Mouse (Mus musculus) forebrain, embryonic 11.5 days (tissue): Measurements from ENCODE around the gene Armc7. TPM values are rescaled to one million over a fixed set of nuclear protein-coding genes. Genes with fewer than 3 reads are reported as not detected.

Experiments used
- ATAC-seq: fragments of 200-750 bp; cut with Nextera tagmentation; replicated peaks from 2 replicates; pipeline ENCODE4 v1.8.0; 2017; ENCODE audit warnings: moderate TSS enrichment; ENCODE audit not compliant: low FRiP score
- DNase-seq: peaks from one replicate; pipeline ENCODE4 v3.0.0-alpha.2; 2017; ENCODE audit warnings: low spot score
- H3K27ac ChIP-seq: fragments of 300-500 bp; sonication (generic); 2 replicates; pipeline ENCODE4 v1.5.1; 2014; ENCODE audit warnings: low read depth, low read length
- H3K27me3 ChIP-seq: fragments of 300-500 bp; sonication (generic); 2 replicates; pipeline ENCODE4 v1.6.1; 2014; ENCODE audit warnings: mild to moderate bottlenecking, low read length, mixed read lengths; ENCODE audit not compliant: control insufficient read depth, insufficient read depth
- H3K36me3 ChIP-seq: fragments of 300-500 bp; sonication (generic); 2 replicates; pipeline ENCODE4 v1.6.1; 2014; ENCODE audit warnings: mild to moderate bottlenecking, low read length, moderate library complexity, mixed read lengths; ENCODE audit not compliant: control insufficient read depth, insufficient read depth
- H3K4me1 ChIP-seq: fragments of 300-500 bp; sonication (generic); replicated peaks from 2 replicates; pipeline ENCODE4 v1.6.1; 2014; ENCODE audit warnings: low read length, mixed read lengths; ENCODE audit not compliant: control insufficient read depth, insufficient read depth
- H3K4me2 ChIP-seq: fragments of 300-500 bp; sonication (generic); 2 replicates; pipeline ENCODE4 v1.6.1; 2014; ENCODE audit warnings: low read depth, mild to moderate bottlenecking, low read length, moderate library complexity, mixed read lengths; ENCODE audit not compliant: severe bottlenecking
- H3K4me3 ChIP-seq: fragments of 300-500 bp; sonication (generic); 2 replicates; pipeline ENCODE4 v1.5.1; 2014; ENCODE audit warnings: low read depth, low read length
- H3K9ac ChIP-seq: fragments of 300-500 bp; sonication (generic); 2 replicates; pipeline ENCODE4 v1.6.1; 2014; ENCODE audit warnings: low read length
- H3K9me3 ChIP-seq: fragments of 300-500 bp; sonication (generic); 2 replicates; pipeline ENCODE4 v1.6.1; 2016; ENCODE audit warnings: low read length, mixed read lengths; ENCODE audit not compliant: control insufficient read depth
- WGBS: fragments of 180-500 bp; shearing (Covaris S2); extraction: QIAGEN DNeasy Blood & Tissue Kit; methylation state at CpG from one replicate; pipeline ENCODE4 v1.1.7; 2014; 5-methylcytosine and 5-hydroxymethylcytosine counted together
- microRNA-seq: library from miRNA; unstranded; fragments of <30 nt; microRNA quantifications from one replicate; pipeline ENCODE4, GENCODE M21; 2016; ENCODE audit not compliant: insufficient number of aligned reads
- polyA plus RNA-seq: library from polyadenylated mRNA; unstranded; fragments of >200 nt; fragmentation: Nextera tagmentation; extraction: Ambion mirVana; gene quantifications from 2 replicates; pipeline ENCODE4 v1.2.1, GENCODE M21; 2014

Armc7 gene
- polyA plus RNA-seq, 1 experiment from 2014 or later, result 8.9 TPM

GRCm38 (mm10) chr11:115536038-115536681 is 60.7 kb downstream of the Armc7 start, which contains the start of gene Sumo2:
TSS of gene Sumo2 (minus strand) at chr11:115536276.
- Histone ChIP-seq H3K9me3 (no peaks in the 10 kb centered on the region), H3K9ac (peak within 1 kb of the TSS; percentile 99), H3K27me3 (no peaks in the 10 kb centered on the region), H3K4me1 (no peaks in the 10 kb centered on the region), H3K27ac (peak within 1 kb of the TSS; percentile 99), H3K4me2 (peak within 1 kb of the TSS; percentile 79), H3K36me3 (peaks cover 12% of the 10 kb centered on the region; the same call in 1 of the 2 replicates), H3K4me3 (peak within 1 kb of the TSS; percentile 96)
- DNase-seq (peak; percentile 100), ATAC-seq (peak; percentile 88)
- 1% methylated on average over 56 of the region's 70 CpGs for WGBS

- WGBS, result 89% methylated on average over 10 of the region's 10 CpGs
- H3K9ac ChIP-seq, result no peak overlapping the region
- peaks cover 10% of the 10 kb centered on the region; the same call in 1 of the 2 replicates for H3K36me3 ChIP-seq
- H3K9me3 ChIP-seq, result no peaks in the 10 kb centered on the region
- H3K27me3 ChIP-seq, result no peaks in the 10 kb centered on the region
- DNase-seq (no peak), ATAC-seq (peak; percentile 11; the same call in 1 of the 2 replicates)
- H3K4me3 ChIP-seq, result no peak overlapping the region; the same call in 1 of the 2 replicates
- H3K4me2 ChIP-seq, result peak overlapping the region; percentile 79; the same call in 1 of the 2 replicates
- H3K27ac ChIP-seq, result peak overlapping the region; percentile 99
- H3K4me1 ChIP-seq, result no peaks in the 10 kb centered on the region
Observed at GRCm38 (mm10) chr11:115536856-115537568, 61.5 kb downstream of the Armc7 start.

- Histone ChIP-seq H3K36me3 (peaks cover 5% of the 10 kb centered on the region; the same call in 1 of the 2 replicates), H3K9me3 (no peaks in the 10 kb centered on the region), H3K4me1 (no peaks in the 10 kb centered on the region), H3K27ac (no peak overlapping the region), H3K4me2 (no peak overlapping the region), H3K27me3 (no peaks in the 10 kb centered on the region), H3K4me3 (no peak overlapping the region), H3K9ac (no peak overlapping the region)
- ATAC-seq (no peak), DNase-seq (no peak)
- WGBS, result 64% methylated on average over 2 of the region's 2 CpGs
Observed at GRCm38 (mm10) chr11:115538045-115538444, 62.6 kb downstream of the Armc7 start.

Small RNAs within 50 kb of the gene (microRNA-seq; reads per million reads assigned to microRNA genes)
- gene Mir3968, result not detected

Other genes starting within 250 kb of the Armc7 start
- 0.12 TPM in 1 of 2 replicates, not detected in the other for gene Grin2c, start 208.4 kb upstream of the Armc7 start, polyA plus RNA-seq
- 13.8 and 15.6 TPM in 2 replicates for gene Fdxr, start 198.6 kb upstream of the Armc7 start, polyA plus RNA-seq
- gene Fads6, start 178.0 kb upstream of the Armc7 start, polyA plus RNA-seq, result 0.25 and 0.45 TPM in 2 replicates
- gene Otop2, start 168.5 kb upstream of the Armc7 start, polyA plus RNA-seq, result not detected in 2 replicates
- gene Ush1g, start 153.6 kb upstream of the Armc7 start, polyA plus RNA-seq, result not detected in 2 replicates
- not detected in 2 replicates for gene Otop3, start 140.9 kb upstream of the Armc7 start, polyA plus RNA-seq
- 22.3 and 26.0 TPM in 2 replicates for gene Hid1, start 107.9 kb upstream of the Armc7 start, polyA plus RNA-seq
- gene Cdr2l, start 93.8 kb upstream of the Armc7 start, polyA plus RNA-seq, result 29.0 and 29.7 TPM in 2 replicates
- 253 and 265 TPM in 2 replicates for gene Mrpl58, start 71.9 kb upstream of the Armc7 start, polyA plus RNA-seq
- gene Atp5h, start 55.7 kb upstream of the Armc7 start, polyA plus RNA-seq, result 814 TPM in 2 replicates
- 24.5 and 27.1 TPM in 2 replicates for gene Kctd2, start 55.5 kb upstream of the Armc7 start, polyA plus RNA-seq
- 0.16 and 0.23 TPM in 2 replicates for gene Trim80, start 35.1 kb upstream of the Armc7 start, polyA plus RNA-seq
- 0.16 and 0.24 TPM in 2 replicates for gene Slc16a5, start 13.2 kb upstream of the Armc7 start, polyA plus RNA-seq
- 72.6 and 78.5 TPM in 2 replicates for gene Nt5c, start 16.2 kb downstream of the Armc7 start, polyA plus RNA-seq
- 961 and 989 TPM in 2 replicates for gene Jpt1, start 38.7 kb downstream of the Armc7 start, polyA plus RNA-seq
- 1,384 and 1,509 TPM in 2 replicates for gene Sumo2, start 60.6 kb downstream of the Armc7 start, polyA plus RNA-seq
- gene Nup85, start 88.8 kb downstream of the Armc7 start, polyA plus RNA-seq, result 236 and 245 TPM in 2 replicates
- 93.9 and 95.3 TPM in 2 replicates for gene Mrps7, start 128.3 kb downstream of the Armc7 start, polyA plus RNA-seq
- 36.5 and 37.1 TPM in 2 replicates for gene Gga3, start 128.4 kb downstream of the Armc7 start, polyA plus RNA-seq
- 19.2 and 22.6 TPM in 2 replicates for gene Mif4gd, start 137.3 kb downstream of the Armc7 start, polyA plus RNA-seq
- 26.4 and 27.7 TPM in 2 replicates for gene Slc25a19, start 152.6 kb downstream of the Armc7 start, polyA plus RNA-seq
- gene Grb2, start 232.9 kb downstream of the Armc7 start, polyA plus RNA-seq, result 63.0 and 71.4 TPM in 2 replicates